Mouse (Mus musculus) induced T-regulatory cell, adult 2 months (primary cell): Measurements from ENCODE around the gene Map10.

Source experiments
- DNase-seq: peaks from one replicate; pipeline ENCODE4 v3.0.0-alpha.2; 2012; ENCODE audit warnings: low read depth

Map10 gene

DNA sequence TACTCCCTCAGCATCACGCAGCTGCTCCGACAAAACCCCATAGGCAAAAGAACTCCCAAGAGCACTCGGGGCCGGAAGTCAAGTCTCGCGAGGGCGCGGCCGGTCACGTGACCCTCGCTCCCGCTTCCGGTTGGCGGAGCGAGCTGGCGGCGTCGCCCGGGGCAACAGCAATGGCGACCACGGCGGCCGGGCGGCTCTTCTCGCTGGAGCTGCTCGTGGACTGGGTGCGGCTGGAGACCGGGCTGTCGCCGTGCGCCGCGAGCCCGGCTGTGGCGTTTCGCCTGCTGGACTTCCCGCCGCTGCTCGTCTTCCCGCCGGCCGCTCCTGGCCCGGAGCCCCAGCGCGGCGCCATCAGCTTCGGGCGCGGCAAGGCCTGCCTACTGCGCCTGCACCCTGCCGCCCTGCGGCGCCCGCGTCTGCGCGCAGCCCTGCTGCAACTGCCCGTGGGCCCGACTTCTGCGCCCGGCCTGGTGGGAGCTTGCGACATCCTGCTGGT lies at the start of gene Map10:
Gene Map10 (plus strand): TSS at position 119 of the 496 bp plus-strand sequence.
- peak; percentile 81 for DNase-seq

DNA sequence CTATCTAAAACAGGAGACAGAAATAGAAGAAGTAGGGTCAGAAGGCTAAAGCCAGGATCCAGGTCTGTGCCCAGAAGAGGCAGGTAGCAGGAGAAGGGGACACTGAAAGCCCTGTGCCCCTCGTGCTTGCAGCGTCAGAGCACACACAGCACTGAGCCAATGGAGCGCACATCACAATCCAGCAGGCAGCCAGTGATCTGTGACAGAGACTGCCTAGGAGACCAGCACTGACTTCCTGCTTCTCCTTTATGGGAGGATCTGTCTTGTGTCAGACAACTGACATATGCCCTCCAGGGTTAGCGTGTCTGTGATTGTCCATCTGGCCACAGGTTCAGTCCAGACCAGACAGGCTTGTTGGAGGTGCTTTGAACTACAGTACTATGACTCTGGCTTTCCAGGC lies 49.3 kb upstream of the Map10 start:
- DNase-seq: no peak

GRCm38 (mm10) chr8:125624287-125624686 lies 45.3 kb upstream of the Map10 start:
- DNase-seq: no peak

DNA sequence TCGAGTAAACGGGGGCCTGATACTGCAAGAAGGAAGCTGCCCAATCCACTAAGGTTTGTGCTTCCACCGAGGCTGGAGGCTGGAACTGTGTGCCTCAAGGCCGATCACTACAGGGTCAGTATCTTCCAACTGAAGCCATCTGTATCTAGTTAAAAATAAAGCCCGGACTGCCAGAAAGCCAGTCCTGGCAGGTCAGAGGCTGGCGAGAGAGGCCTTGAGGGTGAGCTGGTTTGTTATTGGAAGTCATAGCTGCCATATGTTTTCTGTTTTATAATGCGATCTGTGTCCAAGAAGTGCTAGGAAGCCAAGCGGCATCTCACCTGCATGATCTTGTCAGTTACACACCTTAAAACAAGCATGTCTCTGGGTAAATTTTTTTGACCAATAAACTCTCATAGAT lies 43.2 kb upstream of the Map10 start:
- DNase-seq: no peak

- no peak for DNase-seq
Observed at GRCm38 (mm10) chr8:125628834-125629233, 40.8 kb upstream of the Map10 start.

GRCm38 (mm10) chr8:125638411-125639058 lies 31.1 kb upstream of the Map10 start:
- DNase-seq: no peak

- no peak for DNase-seq
Observed at GRCm38 (mm10) chr8:125639631-125640030, 30.0 kb upstream of the Map10 start.

GRCm38 (mm10) chr8:125640766-125641165 lies 28.9 kb upstream of the Map10 start:
- DNase-seq: no peak

- DNase-seq: no peak
Observed at GRCm38 (mm10) chr8:125641808-125642207, 27.8 kb upstream of the Map10 start.

DNA sequence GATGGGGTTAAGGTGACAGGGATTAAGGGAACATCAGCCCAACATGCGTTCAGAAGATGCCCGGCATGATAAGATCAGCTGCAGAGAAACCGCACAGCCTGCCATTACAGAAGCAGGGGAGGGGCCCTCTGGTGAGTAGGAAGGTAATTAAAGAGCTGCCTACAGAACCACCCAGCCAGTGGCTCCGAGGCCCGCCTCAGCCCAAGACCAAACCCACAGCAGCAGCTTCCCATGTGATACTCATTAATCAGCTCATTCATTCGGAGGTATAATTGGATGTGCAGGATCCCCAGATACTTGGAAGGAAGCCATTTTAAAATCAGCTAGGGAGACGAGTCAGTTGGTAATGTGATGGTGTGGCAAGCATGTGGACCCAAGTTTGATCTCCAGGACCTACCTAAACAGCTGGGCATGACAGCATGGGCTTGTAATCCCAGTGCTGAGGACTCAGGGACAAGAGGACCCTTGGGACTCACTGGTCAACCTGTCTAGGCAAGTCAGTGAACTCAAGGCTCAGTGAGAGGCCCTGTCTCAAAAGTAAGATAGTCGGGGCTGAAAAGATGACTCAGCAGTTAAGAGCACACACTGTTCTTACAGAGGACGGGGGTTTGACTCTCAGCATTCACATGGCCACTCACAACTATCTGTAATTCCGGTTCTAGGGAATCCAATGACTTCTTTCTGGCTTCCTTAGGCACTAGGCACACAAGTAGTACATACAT lies 23.7 kb upstream of the Map10 start:
- DNase-seq: no peak

DNA sequence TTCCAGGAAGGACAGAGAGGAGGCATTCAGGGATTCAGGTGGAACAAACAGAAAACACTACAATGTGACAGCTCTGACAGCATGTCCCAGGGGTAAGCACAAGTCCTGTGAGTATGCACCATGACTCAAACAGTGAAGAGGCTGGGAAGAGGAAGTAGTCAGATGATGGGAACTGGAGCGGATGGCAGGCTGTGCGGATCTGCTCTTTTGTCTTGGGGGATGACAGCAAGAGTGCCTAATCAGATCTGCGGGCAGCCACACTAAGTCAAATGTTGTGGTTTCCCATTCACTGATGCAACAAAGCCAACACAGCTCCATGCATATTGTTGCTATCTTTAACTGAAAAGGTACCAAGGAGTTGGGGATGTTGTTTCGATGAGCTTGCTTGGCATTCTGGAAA lies 20.2 kb upstream of the Map10 start:
- no peak for DNase-seq

- DNase-seq: no peak
Observed at GRCm38 (mm10) chr8:125654821-125655220, 14.8 kb upstream of the Map10 start.

- no peak for DNase-seq
Observed at GRCm38 (mm10) chr8:125658508-125658907, 11.1 kb upstream of the Map10 start.

GRCm38 (mm10) chr8:125658926-125659325 lies 10.7 kb upstream of the Map10 start:
- DNase-seq: no peak

GRCm38 (mm10) chr8:125660397-125660796 lies 9.2 kb upstream of the Map10 start:
- DNase-seq: no peak

GRCm38 (mm10) chr8:125661958-125662668 lies 7.5 kb upstream of the Map10 start:
- DNase-seq: no peak

GRCm38 (mm10) chr8:125662669-125663048 lies 7.0 kb upstream of the Map10 start:
- DNase-seq: no peak

- no peak for DNase-seq
Observed at GRCm38 (mm10) chr8:125665183-125665875, 4.3 kb upstream of the Map10 start.

GRCm38 (mm10) chr8:125665876-125666186 lies 3.8 kb upstream of the Map10 start:
- no peak for DNase-seq

GRCm38 (mm10) chr8:125666201-125666600 lies 3.4 kb upstream of the Map10 start:
- DNase-seq: no peak

- peak; percentile 12 for DNase-seq
Observed at GRCm38 (mm10) chr8:125667248-125667647, 2.4 kb upstream of the Map10 start.

DNA sequence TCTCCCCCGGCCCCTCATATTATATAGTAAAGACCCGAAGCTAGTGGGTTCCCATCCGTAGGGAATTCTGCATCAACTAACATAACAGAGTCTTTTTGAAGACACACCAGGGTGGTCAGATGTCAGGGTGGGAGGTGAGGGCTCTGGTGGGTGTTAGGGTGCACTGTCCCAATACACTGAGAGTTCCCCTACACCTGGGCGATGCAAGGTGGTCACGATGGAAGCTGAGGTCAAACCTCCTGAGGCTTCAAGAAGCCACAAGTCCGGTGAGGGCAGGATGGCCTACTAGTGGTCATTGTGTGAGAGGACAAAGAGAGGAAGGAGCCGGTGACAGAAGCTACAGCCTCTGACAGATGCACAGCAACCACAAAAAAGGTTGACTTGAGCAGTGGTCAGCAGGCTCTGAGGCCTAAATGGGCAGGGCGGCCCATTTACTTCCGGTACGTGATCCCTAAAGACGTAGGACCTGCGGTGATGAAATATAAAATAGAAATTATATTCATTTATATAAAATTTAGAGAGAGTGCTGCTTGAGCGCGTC lies 389 bp upstream of the Map10 start:
- DNase-seq: no peak
